In the genomic region with DNA sequence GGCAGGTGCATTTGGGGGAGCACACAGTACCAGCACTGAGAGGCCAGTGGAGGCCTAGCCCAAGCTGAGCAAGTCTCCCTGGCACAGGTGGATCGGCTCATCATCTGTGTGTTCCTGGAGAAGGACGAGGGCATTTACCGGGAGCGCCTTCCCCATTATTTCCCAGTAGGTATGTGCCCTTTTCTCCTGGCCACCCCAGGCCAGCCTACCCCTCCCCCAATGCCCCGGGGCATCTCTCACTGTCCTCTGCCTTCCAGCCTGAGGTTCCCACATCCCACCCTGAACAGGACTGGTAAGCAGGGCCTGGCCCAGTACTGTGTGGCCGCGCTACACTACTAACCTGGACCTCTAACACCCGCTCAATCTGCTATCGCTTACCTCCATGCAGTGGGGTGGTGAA, we compare ENCODE assay signal across 10 mouse cellular contexts. TPM values are rescaled to one million over a fixed set of nuclear protein-coding genes. Genes with fewer than 3 reads are reported as not detected.
DNase-seq lines count a peak whose midpoint lies in the region; ATAC-seq and TF ChIP-seq lines count a peak whose summit lies in the region.
"Had no signal": no experiment of that assay in that cellular context is flagged by ENCODE, and none has a peak within 500 bp of the region (broad histone marks: within the 10 kb centered on the region; RNA-seq: fewer than 3 reads in every experiment).

No protein-coding gene starts in this region.

- no peaks in the 10 kb centered on the region for H3K9me3 ChIP-seq in heart, embryonic 12.5 days (replicated peaks)
- no peaks in the 10 kb centered on the region for H3K9me3 ChIP-seq in hindbrain, embryonic 14.5 days (ENCODE audit: control insufficient read depth, low read length)
- no peaks in the 10 kb centered on the region for H3K9me3 ChIP-seq in midbrain, embryonic 13.5 days
- H3K9me3 ChIP-seq: heart, embryonic 13.5 days had no signal

- CTCF ChIA-PET in Patski (lab: Charles Lee): interaction anchor here (1.2 to 2.1 kb wide), 3 partner anchors 8 to 125 kb away, joined by 3 to 4 read pairs (median 4); a partner anchor contains a TSS

- TF ChIP-seq CTCF in Patski (IDR thresholded peaks at IDR 0.05): no peak

- no peak for DNase-seq in heart, postnatal 14 days
- no peak for DNase-seq in Patski (ENCODE audit: low read depth, low spot score)
- DNase-seq in hindbrain, embryonic 14.5 days (ENCODE audit: low spot score): no peak
- no peak for DNase-seq in layer of hippocampus, adult 11-12 months (ENCODE audit: low spot score)
- DNase-seq in c-Kit-positive CD71-positive TER-119-positive erythroid progenitor cells, embryonic 14.5 days (ENCODE audit: low spot score): no peak

- H3K36me3 ChIP-seq in heart, embryonic 12.5 days: peaks cover 49% of the 10 kb centered on the region
- H3K36me3 ChIP-seq in hindbrain, embryonic 14.5 days (replicated peaks; ENCODE audit: control insufficient read depth, insufficient read depth): peaks cover 53% of the 10 kb centered on the region
- H3K36me3 ChIP-seq in midbrain, embryonic 13.5 days: peaks cover 52% of the 10 kb centered on the region

- intact Hi-C loops in heart, postnatal 14 days (cut with DNase I): no loop called here

- H3K27ac ChIP-seq in heart, embryonic 12.5 days (ENCODE audit: poor library complexity, severe bottlenecking): no peak overlapping the region
- no peak overlapping the region for H3K27ac ChIP-seq in hindbrain, embryonic 14.5 days
- H3K27ac ChIP-seq in midbrain, embryonic 13.5 days: no peak overlapping the region
- H3K27ac ChIP-seq: heart, embryonic 13.5 days; macrophage had no signal

- in situ Hi-C loops in Patski (cut with MboI; ENCODE audit: low pct_unique_long_range_greater_than_20kb): no loop called here

- POLR2A ChIA-PET in Patski (lab: Charles Lee): interaction anchor here (2.4 kb wide), 1 partner anchor 8 kb away, joined by 7 read pairs; a partner anchor contains a TSS

- peak; percentile 8; the same call in 1 of the 2 replicates for ATAC-seq in heart, embryonic 12.5 days (ENCODE audit: insufficient number of reproducible peaks, low FRiP score)
- peak; percentile 5 for ATAC-seq in Patski
- ATAC-seq in hindbrain, embryonic 14.5 days (ENCODE audit: low FRiP score): 0 out of 2 replicates have a peak, but pooled peaks have one; percentile 21
- peak; percentile 41 for ATAC-seq in midbrain, embryonic 13.5 days
- ATAC-seq in monocyte, adult 5-6 weeks (replicated peaks; ENCODE audit: insufficient number of reproducible peaks, low FRiP score, low TSS enrichment, poor library complexity, severe bottlenecking): no peak

- 85% methylated on average over 9 of the region's 9 CpGs for WGBS in heart, embryonic 12.5 days
- WGBS in hindbrain, embryonic 14.5 days: 83% methylated on average over 9 of the region's 9 CpGs
- WGBS in midbrain, embryonic 13.5 days: 91% methylated on average over 9 of the region's 9 CpGs

- no peak overlapping the region for H3K9ac ChIP-seq in heart, embryonic 12.5 days
- no peak overlapping the region for H3K9ac ChIP-seq in hindbrain, embryonic 14.5 days
- H3K9ac ChIP-seq in midbrain, embryonic 13.5 days (replicated peaks): 0 out of 2 replicates have a peak overlapping the region, but pooled peaks have one; percentile 4

- no peaks in the 10 kb centered on the region for H3K27me3 ChIP-seq in heart, embryonic 12.5 days (replicated peaks)
- H3K27me3 ChIP-seq in Patski: no peaks in the 10 kb centered on the region
- no peaks in the 10 kb centered on the region for H3K27me3 ChIP-seq in hindbrain, embryonic 14.5 days (ENCODE audit: control insufficient read depth, insufficient read depth, low read length)
- H3K27me3 ChIP-seq in midbrain, embryonic 13.5 days: peaks cover 8% of the 10 kb centered on the region
- H3K27me3 ChIP-seq: heart, embryonic 13.5 days had no signal

- peaks cover 23% of the 10 kb centered on the region for H3K4me1 ChIP-seq in heart, embryonic 12.5 days (replicated peaks)
- H3K4me1 ChIP-seq in hindbrain, embryonic 14.5 days (replicated peaks; ENCODE audit: control insufficient read depth, insufficient read depth, low read length): no peaks in the 10 kb centered on the region
- peaks cover 31% of the 10 kb centered on the region for H3K4me1 ChIP-seq in midbrain, embryonic 13.5 days (replicated peaks)

- no peak overlapping the region for H3K4me2 ChIP-seq in heart, embryonic 12.5 days
- H3K4me2 ChIP-seq in hindbrain, embryonic 14.5 days (replicated peaks): no peak overlapping the region
- H3K4me2 ChIP-seq in midbrain, embryonic 13.5 days (replicated peaks): no peak overlapping the region

- no peak overlapping the region for H3K4me3 ChIP-seq in heart, embryonic 12.5 days
- no peak overlapping the region for H3K4me3 ChIP-seq in hindbrain, embryonic 14.5 days (replicated peaks; ENCODE audit: low read length)
- H3K4me3 ChIP-seq in midbrain, embryonic 13.5 days (replicated peaks): no peak overlapping the region
- H3K4me3 ChIP-seq: heart, embryonic 13.5 days had no signal

RNA-seq across cellular contexts. Expression of a gene that starts 8.7 kb away (rescaled TPM):
- 151 and 154 TPM in 2 replicates for polyA plus RNA-seq in heart, embryonic 12.5 days (2016; fragmentation: Nextera tagmentation; extraction: Ambion mirVana)
- 10 to 100 TPM; 77.4 to 79.9 TPM for total RNA-seq in heart, postnatal 14 days (2021)
- polyA plus RNA-seq in Patski (2021): 166 TPM
- 231 and 234 TPM in 2 replicates for polyA plus RNA-seq in hindbrain, embryonic 14.5 days (2014; fragmentation: Nextera tagmentation; extraction: Ambion mirVana)
- 247 and 260 TPM in 2 replicates for polyA plus RNA-seq in midbrain, embryonic 13.5 days (2015; fragmentation: Nextera tagmentation; extraction: Ambion mirVana)
- 71.4 to 75.8 TPM (median 73.8 TPM) in 3 replicates for total RNA-seq in monocyte, adult 5-6 weeks (2017)

RNA-seq across cellular contexts. Expression of a gene that starts 20.0 kb away (rescaled TPM):
- polyA plus RNA-seq in heart, embryonic 12.5 days (2016; fragmentation: Nextera tagmentation; extraction: Ambion mirVana): 2,134 and 2,138 TPM in 2 replicates
- total RNA-seq in heart, postnatal 14 days (2021): 100 to 1,000 TPM; 545 to 557 TPM
- polyA plus RNA-seq in Patski (2021): 1,740 TPM
- polyA plus RNA-seq in hindbrain, embryonic 14.5 days (2014; fragmentation: Nextera tagmentation; extraction: Ambion mirVana): 1,225 and 1,275 TPM in 2 replicates
- polyA plus RNA-seq in midbrain, embryonic 13.5 days (2015; fragmentation: Nextera tagmentation; extraction: Ambion mirVana): 750 and 771 TPM in 2 replicates
- 236 to 274 TPM (median 246 TPM) in 3 replicates for total RNA-seq in monocyte, adult 5-6 weeks (2017)

RNA-seq across cellular contexts. Expression of a gene that starts 43.5 kb away (rescaled TPM):
- polyA plus RNA-seq in heart, embryonic 12.5 days (2016; fragmentation: Nextera tagmentation; extraction: Ambion mirVana): 64.1 and 66.3 TPM in 2 replicates
- 10 to 100 TPM; 19.9 to 20.3 TPM for total RNA-seq in heart, postnatal 14 days (2021)
- polyA plus RNA-seq in Patski (2021): 60.8 TPM
- 67.6 and 69.1 TPM in 2 replicates for polyA plus RNA-seq in hindbrain, embryonic 14.5 days (2014; fragmentation: Nextera tagmentation; extraction: Ambion mirVana)
- 73.7 and 74.6 TPM in 2 replicates for polyA plus RNA-seq in midbrain, embryonic 13.5 days (2015; fragmentation: Nextera tagmentation; extraction: Ambion mirVana)
- total RNA-seq in monocyte, adult 5-6 weeks (2017): 14.9 to 17.6 TPM (median 17.5 TPM) in 3 replicates
